Mouse (Mus musculus) fat pad, adult 2 months (tissue): ENCODE results near the gene Lipi.
A peak's percentile ranks its signal among the peaks of the same experiment; 100 is the strongest.

Source experiments
- DNase-seq: peaks from one replicate; pipeline ENCODE4 v3.0.0-alpha.2; 2011; ENCODE audit warnings: low read depth, low spot score; ENCODE audit errors: extremely low read depth

Lipi gene

GRCm38 (mm10) chr16:75585961-75586360 lies at the start of gene Lipi:
Gene Lipi, minus strand, starts transcription at chr16:75586061.
- no peak for DNase-seq

- no peak for DNase-seq
Measured at GRCm38 (mm10) chr16:75627862-75628261, 42.0 kb upstream of the Lipi start.

- DNase-seq: no peak
Measured at GRCm38 (mm10) chr16:75617651-75618349, 31.9 kb upstream of the Lipi start.

- DNase-seq: no peak
Measured at GRCm38 (mm10) chr16:75612561-75612960, 26.7 kb upstream of the Lipi start.

GRCm38 (mm10) chr16:75606415-75606814 lies 20.6 kb upstream of the Lipi start:
- no peak for DNase-seq

- DNase-seq: no peak
Measured at GRCm38 (mm10) chr16:75593501-75594183, 7.8 kb upstream of the Lipi start.

- peak; percentile 10 for DNase-seq
Measured at GRCm38 (mm10) chr16:75592671-75593500, 7.0 kb upstream of the Lipi start, which contains the start of gene Rbm11. Gene Rbm11, plus strand, starts transcription at chr16:75592844.

- DNase-seq: no peak
Measured at GRCm38 (mm10) chr16:75586466-75586865, 605 bp upstream of the Lipi start.

- DNase-seq: no peak
Measured at GRCm38 (mm10) chr16:75582279-75582678, 3.6 kb downstream of the Lipi start.

- no peak for DNase-seq
Measured at GRCm38 (mm10) chr16:75562910-75563309, 23.0 kb downstream of the Lipi start.

- no peak for DNase-seq
Measured at GRCm38 (mm10) chr16:75545310-75545709, 40.6 kb downstream of the Lipi start.

GRCm38 (mm10) chr16:75537784-75538565 lies 47.9 kb downstream of the Lipi start:
- DNase-seq: no peak

- no peak for DNase-seq
Measured at GRCm38 (mm10) chr16:75531705-75532104, 54.2 kb downstream of the Lipi start.

GRCm38 (mm10) chr16:75496568-75496967 lies 89.3 kb downstream of the Lipi start:
- DNase-seq: no peak
